Mouse (Mus musculus) neural tube, embryonic 12.5 days (tissue): ENCODE data around the gene Pafah2. TPM values are rescaled to one million over a fixed set of nuclear protein-coding genes. Genes with fewer than 3 reads are reported as not detected.
A peak's percentile ranks its signal among the peaks of the same experiment; 100 is the strongest.

Experiments used
- ATAC-seq: fragments of 200-750 bp; cut with Nextera tagmentation; 2 replicates; pipeline ENCODE4 v1.8.0; 2017; ENCODE audit warnings: low read depth, mild to moderate bottlenecking, moderate TSS enrichment, moderate library complexity; ENCODE audit not compliant: low FRiP score
- H3K27ac ChIP-seq: fragments of 300-500 bp; sonication (generic); 2 replicates; pipeline ENCODE4 v1.5.1; 2016
- H3K27me3 ChIP-seq: fragments of 300-500 bp; sonication (generic); replicated peaks from 2 replicates; pipeline ENCODE4 v1.6.1; 2016; ENCODE audit warnings: mild to moderate bottlenecking
- H3K36me3 ChIP-seq: fragments of 300-500 bp; sonication (generic); 2 replicates; pipeline ENCODE4 v1.6.1; 2016; ENCODE audit warnings: mild to moderate bottlenecking
- H3K4me1 ChIP-seq: fragments of 300-500 bp; sonication (generic); 2 replicates; pipeline ENCODE4 v1.6.1; 2016
- H3K4me2 ChIP-seq: fragments of 300-500 bp; sonication (generic); replicated peaks from 2 replicates; pipeline ENCODE4 v1.6.1; 2016; ENCODE audit warnings: mild to moderate bottlenecking
- H3K4me3 ChIP-seq: fragments of 300-500 bp; sonication (generic); 2 replicates; pipeline ENCODE4 v1.5.1; 2016
- H3K9ac ChIP-seq: fragments of 300-500 bp; sonication (generic); 2 replicates; pipeline ENCODE4 v1.6.1; 2016; ENCODE audit warnings: mild to moderate bottlenecking
- H3K9me3 ChIP-seq: fragments of 300-500 bp; sonication (generic); 2 replicates; pipeline ENCODE4 v1.6.1; 2016; ENCODE audit warnings: mild to moderate bottlenecking
- WGBS: fragments of 180-500 bp; shearing (Covaris S2); methylation state at CpG from one replicate; pipeline ENCODE4 v1.1.7; 2016; 5-methylcytosine and 5-hydroxymethylcytosine counted together
- polyA plus RNA-seq: library from polyadenylated mRNA; unstranded; fragments of >200 nt; fragmentation: Nextera tagmentation; extraction: Ambion mirVana; gene quantifications from 2 replicates; pipeline ENCODE4 v1.2.1, GENCODE M21; 2016

The Pafah2 gene
- polyA plus RNA-seq, 1 experiment from 2014 or later = 8.5 TPM

GRCm38 (mm10) chr4:134436185-134436584 lies 40.1 kb downstream of the Pafah2 start:
- Histone ChIP-seq H3K4me2 (no peak overlapping the region), H3K27me3 (no peaks in the 10 kb centered on the region), H3K9me3 (no peaks in the 10 kb centered on the region), H3K9ac (no peak overlapping the region), H3K36me3 (no peaks in the 10 kb centered on the region), H3K27ac (no peak overlapping the region), H3K4me1 (no peaks in the 10 kb centered on the region), H3K4me3 (no peak overlapping the region)
- 25% methylated on average over 7 of the region's 7 CpGs for WGBS
- ATAC-seq = no peak; the same call in 1 of the 2 replicates

DNA sequence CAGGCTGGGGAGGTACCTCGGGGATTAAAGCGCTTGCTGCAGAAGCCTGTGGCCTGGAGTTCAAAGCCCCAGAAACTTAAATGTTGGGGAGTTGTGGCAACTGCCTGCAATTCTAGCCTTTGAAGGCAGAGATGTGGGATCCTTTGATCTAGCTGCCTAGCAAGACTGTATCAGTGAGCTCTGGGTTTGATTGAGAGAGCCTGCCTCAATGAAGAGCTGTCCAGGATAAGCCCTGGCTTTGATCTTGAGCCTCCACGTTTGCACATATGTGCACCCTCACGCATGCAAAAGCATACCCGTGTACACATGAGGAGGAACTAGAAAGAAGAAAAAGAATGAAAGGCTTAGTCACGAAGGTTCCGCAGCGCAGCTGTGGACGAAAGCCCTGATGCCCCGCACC lies 40.5 kb downstream of the Pafah2 start:
- 64% methylated on average over 10 of the region's 10 CpGs for WGBS
- no peaks in the 10 kb centered on the region for H3K36me3 ChIP-seq
- H3K4me1 ChIP-seq = no peaks in the 10 kb centered on the region
- H3K27me3 ChIP-seq = no peaks in the 10 kb centered on the region
- no peak overlapping the region for H3K4me2 ChIP-seq
- no peaks in the 10 kb centered on the region for H3K9me3 ChIP-seq
- ATAC-seq = no peak
- no peak overlapping the region for H3K27ac ChIP-seq
- no peak overlapping the region for H3K4me3 ChIP-seq
- no peak overlapping the region for H3K9ac ChIP-seq

DNA sequence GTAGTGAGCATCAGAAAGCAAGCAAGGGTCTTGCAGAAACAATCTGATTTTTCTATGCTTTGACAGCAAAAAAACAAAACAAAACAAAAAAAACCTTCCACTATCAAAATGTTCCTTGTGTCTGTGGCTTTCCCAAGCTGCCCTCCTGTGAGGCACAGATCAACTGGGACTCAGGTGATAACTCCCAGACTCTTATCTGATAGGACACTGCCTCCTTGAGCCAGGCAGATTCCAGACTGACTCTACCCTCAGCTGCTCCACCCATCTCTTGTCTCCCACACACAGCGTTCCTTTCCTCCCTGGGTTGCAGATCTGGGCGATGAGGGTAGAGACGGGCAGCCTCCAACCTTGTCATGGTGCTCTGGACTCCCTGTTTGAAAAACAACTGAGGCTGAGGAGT lies 43.0 kb downstream of the Pafah2 start:
- no peaks in the 10 kb centered on the region for H3K27me3 ChIP-seq

GRCm38 (mm10) chr4:134439919-134440318 lies 43.8 kb downstream of the Pafah2 start:
- ATAC-seq = no peak
- no peak overlapping the region for H3K9ac ChIP-seq
- H3K4me1 ChIP-seq = no peaks in the 10 kb centered on the region
- H3K9me3 ChIP-seq = no peaks in the 10 kb centered on the region
- no peaks in the 10 kb centered on the region for H3K27me3 ChIP-seq
- no peak overlapping the region for H3K27ac ChIP-seq
- no peak overlapping the region for H3K4me2 ChIP-seq
- H3K36me3 ChIP-seq = no peaks in the 10 kb centered on the region
- no peak overlapping the region for H3K4me3 ChIP-seq
- WGBS = 89% methylated on average over 4 of the region's 4 CpGs

More for the DNA sequence above, 43.0 kb downstream of the Pafah2 start:
- no peaks in the 10 kb centered on the region for H3K9me3 ChIP-seq
- no peaks in the 10 kb centered on the region for H3K36me3 ChIP-seq
- no peak overlapping the region for H3K27ac ChIP-seq
- no peak overlapping the region for H3K4me2 ChIP-seq
- 74% methylated on average over 3 of the region's 3 CpGs for WGBS
- H3K9ac ChIP-seq = no peak overlapping the region
- no peaks in the 10 kb centered on the region for H3K4me1 ChIP-seq
- H3K4me3 ChIP-seq = no peak overlapping the region
- no peak for ATAC-seq

- H3K4me3 ChIP-seq = no peak overlapping the region
- no peaks in the 10 kb centered on the region for H3K36me3 ChIP-seq
- H3K9ac ChIP-seq = no peak overlapping the region
- H3K4me2 ChIP-seq = no peak overlapping the region
- H3K4me1 ChIP-seq = no peaks in the 10 kb centered on the region
- no peak for ATAC-seq
- H3K27ac ChIP-seq = no peak overlapping the region
- H3K27me3 ChIP-seq = no peaks in the 10 kb centered on the region
- 88% methylated on average over 4 of the region's 4 CpGs for WGBS
- H3K9me3 ChIP-seq = no peaks in the 10 kb centered on the region
These were observed 46.1 kb downstream of the Pafah2 start for GRCm38 (mm10) chr4:134442216-134442615.

- H3K9ac ChIP-seq = no peak overlapping the region
These were observed 47.5 kb downstream of the Pafah2 start for GRCm38 (mm10) chr4:134443589-134443988.

DNA sequence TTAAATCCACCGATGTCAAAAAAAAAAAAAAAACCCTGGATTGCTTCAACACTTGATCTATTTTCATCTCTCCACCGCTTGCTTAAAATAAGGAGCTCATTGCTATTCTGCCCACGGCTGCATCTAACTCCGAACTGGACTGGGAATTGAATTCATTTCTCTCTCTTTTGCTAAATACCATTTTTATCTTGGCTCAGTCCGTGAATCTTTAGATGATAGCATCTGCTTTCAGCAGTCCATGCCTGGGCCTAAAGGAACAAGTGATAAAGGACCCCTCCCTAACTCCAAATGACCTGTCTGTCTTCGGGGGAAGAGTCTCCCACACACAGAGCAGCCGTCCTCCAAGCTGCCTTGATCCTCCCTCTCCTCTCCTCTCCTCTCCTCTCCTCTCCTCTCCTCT lies 48.8 kb downstream of the Pafah2 start:
- ATAC-seq = no peak
- Histone ChIP-seq H3K9ac (no peak overlapping the region), H3K36me3 (no peaks in the 10 kb centered on the region), H3K27me3 (no peaks in the 10 kb centered on the region), H3K27ac (no peak overlapping the region), H3K4me1 (peaks cover 5% of the 10 kb centered on the region), H3K4me3 (no peak overlapping the region), H3K4me2 (no peak overlapping the region), H3K9me3 (no peaks in the 10 kb centered on the region)
- 63% methylated on average over 7 of the region's 7 CpGs for WGBS

More at GRCm38 (mm10) chr4:134443589-134443988, 47.5 kb downstream of the Pafah2 start:
- 57% methylated on average over 7 of the region's 7 CpGs for WGBS
- Histone ChIP-seq H3K9me3 (no peaks in the 10 kb centered on the region), H3K27me3 (no peaks in the 10 kb centered on the region), H3K36me3 (no peaks in the 10 kb centered on the region), H3K27ac (no peak overlapping the region), H3K4me3 (no peak overlapping the region), H3K4me1 (no peaks in the 10 kb centered on the region), H3K4me2 (no peak overlapping the region)
- ATAC-seq = no peak

DNA sequence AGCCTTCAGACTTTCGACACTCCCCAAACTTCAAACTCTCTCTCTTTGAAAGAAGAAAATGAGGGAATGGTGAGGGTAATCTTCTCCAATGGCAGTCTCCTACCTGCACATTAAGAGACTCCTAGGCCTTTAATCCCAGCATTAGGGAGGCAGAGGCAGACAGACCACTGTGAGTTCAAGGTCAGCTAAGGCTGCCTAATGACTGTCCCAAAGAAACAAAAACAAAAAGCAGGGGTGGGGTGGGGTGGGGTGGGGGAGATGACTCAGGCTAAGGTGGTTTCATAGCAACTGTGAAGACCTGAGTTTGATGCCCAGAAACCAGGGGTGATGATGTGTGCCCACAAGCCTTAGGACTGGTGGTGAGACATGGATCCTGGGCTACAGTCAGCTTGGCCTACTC lies 49.4 kb downstream of the Pafah2 start:
- H3K36me3 ChIP-seq = no peaks in the 10 kb centered on the region
- H3K9ac ChIP-seq = no peak overlapping the region
- H3K4me1 ChIP-seq = peaks cover 11% of the 10 kb centered on the region
- ATAC-seq = no peak
- H3K27ac ChIP-seq = no peak overlapping the region
- no peak overlapping the region for H3K4me2 ChIP-seq
- H3K4me3 ChIP-seq = no peak overlapping the region
- H3K9me3 ChIP-seq = no peaks in the 10 kb centered on the region
- WGBS = 65% methylated on average over 1 of the region's 1 CpGs
- no peaks in the 10 kb centered on the region for H3K27me3 ChIP-seq

DNA sequence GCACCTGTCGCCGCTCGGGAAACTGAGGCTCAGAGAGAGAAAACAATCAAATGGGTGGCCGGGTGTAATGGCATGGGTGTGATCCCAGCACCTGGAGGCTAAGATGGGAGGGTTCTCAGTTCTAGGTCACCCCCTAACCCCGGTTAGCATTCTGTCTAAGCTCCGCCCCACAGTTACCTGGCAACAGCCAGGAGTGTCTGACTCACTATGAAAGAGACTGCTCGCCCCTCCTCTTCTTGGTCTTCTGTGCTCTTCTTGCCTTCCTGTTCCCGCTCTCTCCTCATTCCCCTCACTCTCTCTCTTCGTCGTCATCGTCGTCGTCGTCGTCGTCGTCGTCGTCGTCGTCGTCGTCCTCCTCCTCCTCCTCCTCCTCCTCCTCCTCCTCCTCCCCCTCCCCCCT lies 51.8 kb downstream of the Pafah2 start:
- WGBS = 52% methylated on average over 23 of the region's 23 CpGs
- no peak overlapping the region for H3K27ac ChIP-seq
- no peak overlapping the region for H3K4me3 ChIP-seq
- no peak overlapping the region for H3K9ac ChIP-seq
- no peaks in the 10 kb centered on the region for H3K27me3 ChIP-seq
- no peak overlapping the region for H3K4me2 ChIP-seq
- no peak for ATAC-seq
- H3K9me3 ChIP-seq = no peaks in the 10 kb centered on the region
- peaks cover 22% of the 10 kb centered on the region for H3K4me1 ChIP-seq
- no peaks in the 10 kb centered on the region for H3K36me3 ChIP-seq

DNA sequence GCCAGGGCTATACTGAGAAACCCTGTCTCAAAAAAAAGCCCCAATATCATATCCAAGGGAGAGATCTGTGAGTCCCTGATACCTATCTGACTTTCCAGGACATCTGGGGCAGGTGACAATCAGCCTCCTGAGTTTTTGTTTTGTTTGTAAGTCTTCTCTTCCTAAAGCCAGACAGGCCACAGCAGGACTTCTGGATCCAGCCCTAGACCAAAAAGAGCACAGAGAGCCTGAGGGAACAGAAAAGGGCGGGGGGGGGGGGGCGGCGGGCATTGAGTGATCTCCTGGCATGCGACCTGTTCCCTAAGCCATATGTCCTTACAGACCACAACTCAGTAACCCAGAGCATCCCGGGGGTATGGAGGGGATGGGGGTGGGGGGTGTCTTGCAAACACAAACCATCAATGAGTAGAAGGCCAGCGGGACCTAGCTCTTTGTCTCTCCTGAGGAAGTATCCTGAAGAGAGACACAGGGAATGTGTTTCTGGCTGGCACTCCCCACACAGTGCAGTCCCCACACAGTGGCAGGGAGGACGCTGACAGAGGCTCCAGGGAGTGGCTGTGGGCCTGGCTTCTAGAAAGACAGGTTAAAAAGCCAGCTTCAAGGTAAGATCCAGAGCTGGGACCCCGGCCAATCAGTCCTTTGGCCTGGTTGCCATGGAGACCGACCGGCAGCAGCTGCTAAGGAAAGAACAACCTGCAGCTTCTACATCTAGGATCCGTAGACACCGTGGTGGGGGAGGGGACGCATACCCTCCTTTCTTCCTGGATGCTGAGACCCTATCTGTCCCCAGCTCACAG lies 53.7 kb downstream of the Pafah2 start:
- Histone ChIP-seq H3K27me3 (peaks cover 9% of the 10 kb centered on the region), H3K4me1 (peaks cover 28% of the 10 kb centered on the region), H3K27ac (peak overlapping the region; percentile 86), H3K4me2 (peak overlapping the region; percentile 40), H3K9ac (peak overlapping the region; percentile 48; the same call in 1 of the 2 replicates), H3K9me3 (no peaks in the 10 kb centered on the region), H3K36me3 (no peaks in the 10 kb centered on the region), H3K4me3 (no peak overlapping the region)
- peak; percentile 62 for ATAC-seq
- 34% methylated on average over 13 of the region's 13 CpGs for WGBS

DNA sequence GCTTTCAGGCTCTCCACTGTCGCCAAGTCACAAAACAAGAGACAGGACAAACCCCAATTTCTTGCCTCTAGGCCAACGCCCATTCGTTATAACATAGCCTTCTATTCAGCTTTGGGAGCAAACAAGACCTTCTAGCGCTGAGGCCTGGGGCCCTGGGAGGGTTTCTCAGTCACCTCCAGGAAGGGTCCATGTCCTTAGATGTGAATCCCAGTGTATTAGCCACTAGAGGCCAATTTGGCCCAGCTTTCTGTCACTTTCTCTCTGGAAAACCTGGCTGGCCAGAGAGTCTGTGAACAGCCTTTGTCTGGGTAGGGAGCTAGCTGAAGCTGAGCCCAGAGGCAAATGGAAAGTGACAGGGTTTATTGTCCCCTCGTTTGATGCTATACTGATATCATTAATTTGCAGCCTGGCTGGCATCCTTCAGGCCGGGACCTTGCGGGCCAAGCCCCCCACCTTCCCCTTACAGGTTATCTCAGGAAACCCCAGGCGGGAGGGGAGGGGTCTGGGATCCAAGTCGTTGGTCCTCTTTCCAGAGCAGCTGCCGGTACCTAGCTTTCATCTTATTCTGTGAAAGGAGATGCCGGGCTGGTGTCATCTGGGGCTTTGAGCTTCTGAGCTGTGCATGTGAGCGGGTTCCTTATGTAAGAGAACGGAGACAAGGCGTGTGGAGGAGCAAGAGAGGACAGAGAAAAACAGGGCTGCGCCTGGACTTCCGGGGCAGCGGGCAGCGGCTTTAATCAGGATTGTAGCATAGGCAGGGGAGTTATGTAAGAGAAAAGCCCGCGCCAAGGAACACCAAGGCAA lies 54.5 kb downstream of the Pafah2 start:
- 18% methylated on average over 20 of the region's 20 CpGs for WGBS
- Histone ChIP-seq H3K9ac (peak overlapping the region; percentile 48), H3K27ac (peak overlapping the region; percentile 86), H3K36me3 (no peaks in the 10 kb centered on the region), H3K9me3 (no peaks in the 10 kb centered on the region), H3K4me3 (no peak overlapping the region), H3K4me1 (peaks cover 28% of the 10 kb centered on the region), H3K4me2 (peak overlapping the region; percentile 40), H3K27me3 (peaks cover 9% of the 10 kb centered on the region)
- ATAC-seq = peak; percentile 51; the same call in 1 of the 2 replicates

DNA sequence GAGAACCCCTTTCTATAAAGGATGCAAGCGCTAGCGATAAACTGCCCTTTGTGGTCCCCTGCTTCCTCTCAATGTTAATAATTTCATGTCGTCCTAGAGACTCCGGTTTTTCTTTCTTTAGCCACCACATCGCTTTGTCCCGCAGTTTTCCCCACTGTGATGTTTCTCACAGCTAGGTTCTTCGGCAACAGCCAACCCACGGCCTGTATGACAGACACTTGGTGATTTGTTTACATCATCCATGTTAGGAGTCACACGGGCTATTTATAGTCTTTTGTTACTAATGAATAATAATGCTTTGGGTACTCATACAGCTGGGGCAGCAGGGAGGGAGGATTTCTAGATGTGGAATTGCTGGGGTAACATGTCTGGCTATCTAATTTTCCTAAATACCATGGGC lies 55.4 kb downstream of the Pafah2 start:
- WGBS = 62% methylated on average over 9 of the region's 9 CpGs
- Histone ChIP-seq H3K27ac (no peak overlapping the region), H3K4me2 (peak overlapping the region; percentile 40; the same call in 1 of the 2 replicates), H3K9ac (no peak overlapping the region), H3K4me3 (no peak overlapping the region), H3K27me3 (peaks cover 9% of the 10 kb centered on the region), H3K9me3 (no peaks in the 10 kb centered on the region), H3K36me3 (no peaks in the 10 kb centered on the region), H3K4me1 (peaks cover 28% of the 10 kb centered on the region)
- ATAC-seq = no peak
